Mouse (Mus musculus): ENCODE measurements around the gene Hdhd3.
A peak's percentile ranks its signal among the peaks of the same experiment; 100 is the strongest.

Hdhd3 gene

GRCm38 (mm10) chr4:62503374-62503970 lies at the start of gene Hdhd3:
Gene Hdhd3 (minus strand): TSS chr4:62503467.
- DNase-seq (ENCODE audit: extremely low spot score, low read depth, low spot score) = no peak

- no peak for DNase-seq (ENCODE audit: extremely low spot score, low read depth, low spot score)
These were observed 48.7 kb upstream of the Hdhd3 start for GRCm38 (mm10) chr4:62551966-62552365.

- no peak for DNase-seq (ENCODE audit: extremely low spot score, low read depth, low spot score)
These were observed 41.5 kb upstream of the Hdhd3 start for GRCm38 (mm10) chr4:62544801-62545200.

DNA sequence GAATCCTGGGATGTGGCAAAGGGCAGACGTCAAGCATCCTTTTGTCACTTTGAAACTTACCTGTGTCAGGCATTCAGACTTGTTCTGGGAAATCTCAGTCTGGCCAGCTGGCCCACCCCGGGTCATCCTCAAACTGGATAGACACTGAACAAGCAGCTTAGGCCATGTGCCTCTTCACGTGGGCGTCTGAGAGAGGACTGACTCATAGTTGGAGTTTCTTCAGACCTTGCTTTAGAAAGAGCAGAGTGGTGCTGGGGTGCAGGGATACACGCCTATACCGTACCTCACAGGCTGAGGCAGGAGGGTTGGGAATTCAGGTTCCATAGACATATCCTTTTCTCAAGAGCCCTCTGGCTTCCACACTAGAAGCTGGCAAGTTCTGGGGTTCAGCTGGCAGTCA lies 40.5 kb upstream of the Hdhd3 start:
- DNase-seq (ENCODE audit: extremely low spot score, low read depth, low spot score) = no peak

DNA sequence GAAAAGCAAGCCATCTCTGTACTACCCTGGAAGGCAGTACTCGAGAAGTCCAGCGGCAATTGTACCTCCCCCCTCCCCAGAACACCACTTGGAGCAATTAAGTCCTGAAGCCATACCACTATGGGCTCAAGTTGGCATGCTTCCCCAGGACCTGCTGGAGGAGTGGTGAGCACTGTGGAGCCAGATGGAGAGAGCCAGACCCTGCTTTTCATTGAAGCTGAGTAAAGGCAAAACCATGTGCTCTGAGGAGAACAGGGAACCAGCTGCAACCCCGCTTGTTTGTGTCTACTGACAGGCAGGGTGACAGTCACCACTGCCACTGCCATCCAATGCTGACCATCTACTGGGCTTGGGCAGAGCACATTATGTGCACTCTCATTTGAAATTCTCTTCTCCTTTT lies 38.5 kb upstream of the Hdhd3 start:
- no peak for DNase-seq (ENCODE audit: extremely low spot score, low read depth, low spot score)

DNA sequence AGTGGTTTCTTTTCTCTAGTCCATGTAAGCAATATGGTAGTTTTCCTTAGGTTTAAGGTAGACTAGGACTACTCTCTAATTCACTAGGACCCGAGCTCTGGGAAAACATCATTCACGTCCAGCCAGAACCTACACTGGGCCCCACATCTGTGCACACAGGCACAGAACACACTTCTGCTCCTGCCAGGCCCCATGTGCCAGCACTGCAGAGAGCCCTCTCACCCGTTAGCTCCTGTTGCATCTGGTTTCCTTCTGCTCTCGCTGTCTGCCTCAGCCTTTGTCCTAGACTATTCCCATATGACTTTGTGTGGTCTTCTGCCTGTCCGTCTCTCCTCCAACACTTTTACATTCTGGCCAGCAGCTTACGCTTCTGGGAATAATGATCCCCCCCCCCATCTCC lies 30.5 kb upstream of the Hdhd3 start:
- DNase-seq (ENCODE audit: extremely low spot score, low read depth, low spot score) = no peak

DNA sequence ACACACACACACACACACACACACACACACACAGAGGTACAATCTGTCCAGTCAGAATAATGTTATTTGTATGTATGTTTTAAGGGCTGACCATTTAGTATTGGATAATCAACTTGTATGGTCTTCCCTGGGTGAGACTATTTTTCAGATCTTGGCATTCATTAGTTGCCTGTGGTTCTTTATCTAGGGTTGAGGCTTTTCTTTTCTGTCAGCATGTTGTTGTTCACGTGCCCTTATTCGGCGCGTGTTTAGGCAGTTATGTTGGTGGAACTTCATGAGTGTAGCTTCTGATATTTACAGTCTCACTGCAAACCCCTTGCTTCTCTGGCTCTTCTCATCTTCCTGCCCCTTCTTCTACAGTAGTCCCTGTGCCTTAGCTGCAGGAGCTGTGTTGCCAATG lies 24.4 kb upstream of the Hdhd3 start:
- DNase-seq (ENCODE audit: extremely low spot score, low read depth, low spot score) = no peak

DNA sequence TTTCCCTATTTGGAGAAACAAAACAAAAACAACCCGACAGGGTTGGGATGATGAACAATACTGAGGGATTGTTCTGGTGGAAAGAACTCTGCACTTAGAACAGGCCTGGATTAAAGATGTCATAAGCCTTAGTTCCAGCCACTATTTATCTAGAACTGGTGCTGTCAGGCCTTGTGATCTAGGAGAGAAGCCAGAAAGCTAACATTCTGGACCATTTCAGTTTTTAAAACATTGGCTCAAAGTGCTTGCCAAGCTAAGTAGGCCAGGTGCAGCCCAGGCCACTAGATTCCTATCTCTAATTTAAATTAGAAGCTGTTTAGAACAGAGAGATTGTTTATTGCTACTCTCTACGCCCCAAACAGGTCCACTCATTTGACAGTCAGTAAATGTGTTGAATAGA lies 23.0 kb upstream of the Hdhd3 start:
- no peak for DNase-seq (ENCODE audit: extremely low spot score, low read depth, low spot score)

DNA sequence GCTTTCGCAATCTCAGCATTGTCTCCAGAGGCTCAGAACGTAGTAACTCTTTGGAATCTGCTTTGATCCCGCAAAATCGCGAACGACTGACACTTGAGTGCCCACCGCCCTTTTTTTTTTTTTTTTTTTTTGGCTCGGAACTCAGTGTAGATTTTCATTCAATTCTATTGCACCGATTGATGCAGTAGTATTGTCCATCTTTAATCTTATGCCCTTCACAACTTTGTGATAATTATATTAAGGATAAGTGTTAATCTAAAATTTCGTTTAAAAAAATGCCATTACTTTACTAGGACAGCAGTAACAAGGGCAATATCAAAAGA lies 22.2 kb upstream of the Hdhd3 start:
- no peak for DNase-seq (ENCODE audit: extremely low spot score, low read depth, low spot score)

GRCm38 (mm10) chr4:62524651-62525488 lies 21.6 kb upstream of the Hdhd3 start, which contains the start of the genes Pole3 and 4933430I17Rik:
Gene Pole3 (minus strand): TSS chr4:62525068.
Gene 4933430I17Rik (plus strand): TSS chr4:62525369.
- DNase-seq (ENCODE audit: extremely low spot score, low read depth, low spot score) = peak; percentile 98

GRCm38 (mm10) chr4:62520892-62521400 lies 17.7 kb upstream of the Hdhd3 start:
- no peak for DNase-seq (ENCODE audit: extremely low spot score, low read depth, low spot score)

DNA sequence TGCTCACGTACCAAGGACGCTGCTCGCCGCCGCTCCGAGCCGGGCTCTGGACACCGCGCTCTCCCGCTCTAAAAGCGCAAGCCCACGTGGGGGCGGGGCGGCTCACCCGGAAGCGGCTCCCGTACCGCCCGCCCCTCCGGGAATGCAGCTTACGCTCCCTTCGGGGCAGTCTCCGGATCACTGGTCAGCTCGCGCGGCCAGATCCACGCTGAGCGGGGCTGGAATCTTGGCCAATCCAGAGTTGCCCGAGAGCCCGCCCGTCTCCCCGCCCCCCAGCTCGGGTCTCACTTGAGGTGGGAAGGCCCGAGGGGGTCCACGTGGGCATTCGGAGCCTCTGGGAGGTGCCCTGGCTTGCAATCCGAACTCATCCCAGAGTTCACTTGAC lies 16.6 kb upstream of the Hdhd3 start, which contains the start of gene Alad:
Alad (minus strand) TSS at position 70 of the 385 bp plus-strand sequence.
- DNase-seq (ENCODE audit: extremely low spot score, low read depth, low spot score) = no peak

DNA sequence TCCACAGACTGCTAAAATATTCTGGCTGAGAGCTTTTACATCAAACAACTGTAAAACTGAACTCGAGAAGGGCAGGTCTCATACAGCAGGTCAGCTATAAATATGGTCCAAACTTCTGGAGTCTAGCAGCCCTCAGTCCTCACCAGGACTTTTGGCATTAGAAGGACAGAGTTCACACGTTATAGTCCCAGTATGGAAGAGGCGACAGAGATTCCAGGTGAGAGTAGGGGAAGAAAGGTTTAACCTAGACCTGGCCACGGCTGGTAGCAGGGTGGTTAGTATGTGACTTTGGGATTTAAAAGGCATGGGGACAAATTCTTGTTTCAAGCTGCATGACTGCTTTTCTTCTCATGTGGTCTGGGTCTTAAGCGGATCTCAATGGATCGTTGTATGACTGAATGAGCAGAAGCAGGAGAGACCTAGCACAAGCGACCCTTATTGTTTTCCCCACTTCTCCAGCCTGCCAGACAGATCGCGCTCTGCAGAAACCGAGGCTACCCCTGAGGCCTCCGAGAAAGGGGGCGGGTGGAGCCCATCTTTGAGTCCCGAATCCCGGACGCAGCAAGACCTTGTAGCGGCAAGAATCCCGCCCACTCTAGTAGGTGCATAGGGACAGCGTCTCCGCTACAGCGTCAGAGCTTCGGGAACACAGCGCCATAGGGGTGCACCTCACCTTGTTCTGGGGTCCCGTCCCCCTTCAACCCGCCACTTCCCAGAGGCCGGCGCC lies 16.0 kb upstream of the Hdhd3 start:
- no peak for DNase-seq (ENCODE audit: extremely low spot score, low read depth, low spot score)

DNA sequence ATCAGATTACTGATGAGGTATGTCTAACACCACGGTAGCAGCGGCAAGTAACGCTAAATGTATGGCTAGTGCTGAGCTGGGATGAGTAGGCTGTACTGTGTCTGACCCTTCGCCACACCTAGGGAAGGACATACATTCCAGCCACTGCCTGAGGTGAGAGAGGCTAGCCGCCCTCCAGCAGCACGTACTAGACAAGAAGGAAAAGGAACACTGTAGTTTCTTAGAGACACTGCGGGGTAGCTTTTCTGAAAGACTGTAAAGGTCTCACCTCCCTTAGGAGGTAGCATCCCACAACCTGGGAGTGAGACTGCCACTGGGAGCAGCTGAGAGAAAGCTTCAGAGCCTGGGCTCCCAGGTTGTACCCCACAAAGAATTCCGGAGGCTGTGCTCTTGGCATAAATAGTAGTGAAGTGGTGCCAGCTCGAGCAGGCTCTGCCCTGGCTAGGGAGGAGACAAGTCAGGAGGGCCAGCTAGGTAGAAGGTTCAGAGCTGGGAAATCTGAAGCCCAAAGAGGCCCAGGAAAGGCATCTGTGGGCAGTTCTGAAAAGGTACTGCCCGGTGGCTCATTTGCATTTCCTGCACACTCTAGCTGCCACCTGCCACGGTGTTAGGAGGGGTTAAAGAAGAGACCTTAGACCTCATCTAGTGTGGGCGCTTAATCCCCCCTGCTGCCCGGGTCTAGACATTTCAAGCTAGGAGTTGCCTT lies 15.3 kb upstream of the Hdhd3 start:
- DNase-seq (ENCODE audit: extremely low spot score, low read depth, low spot score) = no peak

GRCm38 (mm10) chr4:62517538-62518415 lies 14.5 kb upstream of the Hdhd3 start:
- DNase-seq (ENCODE audit: extremely low spot score, low read depth, low spot score) = no peak

DNA sequence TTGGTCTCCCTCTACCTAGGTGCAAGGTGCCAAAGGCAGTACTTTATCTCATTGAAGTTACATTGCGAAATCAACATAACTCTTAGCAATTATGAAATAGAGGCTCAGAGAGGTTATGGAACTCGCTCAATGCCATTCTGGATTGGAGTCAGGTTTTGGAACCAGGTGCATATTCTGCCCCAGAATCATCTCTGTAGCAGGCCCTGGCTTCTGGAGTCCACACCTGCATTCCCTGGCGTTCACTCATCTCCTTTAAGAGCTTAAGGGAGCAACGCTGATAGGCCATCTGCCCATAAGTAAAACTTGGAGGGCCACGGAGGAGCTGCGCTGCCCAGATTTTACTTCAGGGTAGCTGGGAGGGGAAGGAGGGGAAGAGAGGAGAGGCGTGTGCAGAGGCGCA lies 13.8 kb upstream of the Hdhd3 start:
- DNase-seq (ENCODE audit: extremely low spot score, low read depth, low spot score) = no peak

DNA sequence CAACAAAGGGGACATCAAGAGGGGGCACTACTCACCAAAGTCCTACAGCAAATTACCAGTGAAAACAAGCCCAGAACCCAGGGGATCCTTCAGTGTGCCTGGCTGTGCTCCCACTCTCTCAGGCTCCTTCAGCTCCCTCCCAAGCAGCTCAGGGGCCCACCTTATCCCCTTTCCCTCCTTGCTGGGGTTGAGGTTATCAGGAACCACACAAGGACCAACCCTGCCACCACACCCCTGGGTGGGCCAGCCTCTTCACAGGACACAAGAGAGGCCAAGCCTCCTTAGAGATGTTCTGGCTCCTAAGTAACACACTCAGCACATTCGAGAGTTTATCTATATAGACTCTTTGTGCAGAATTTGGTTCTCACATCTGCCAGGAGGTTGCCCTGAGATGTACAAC lies 13.3 kb upstream of the Hdhd3 start:
- DNase-seq (ENCODE audit: extremely low spot score, low read depth, low spot score) = no peak

- DNase-seq (ENCODE audit: extremely low spot score, low read depth, low spot score) = no peak
These were observed 12.8 kb upstream of the Hdhd3 start for GRCm38 (mm10) chr4:62516079-62516478.

DNA sequence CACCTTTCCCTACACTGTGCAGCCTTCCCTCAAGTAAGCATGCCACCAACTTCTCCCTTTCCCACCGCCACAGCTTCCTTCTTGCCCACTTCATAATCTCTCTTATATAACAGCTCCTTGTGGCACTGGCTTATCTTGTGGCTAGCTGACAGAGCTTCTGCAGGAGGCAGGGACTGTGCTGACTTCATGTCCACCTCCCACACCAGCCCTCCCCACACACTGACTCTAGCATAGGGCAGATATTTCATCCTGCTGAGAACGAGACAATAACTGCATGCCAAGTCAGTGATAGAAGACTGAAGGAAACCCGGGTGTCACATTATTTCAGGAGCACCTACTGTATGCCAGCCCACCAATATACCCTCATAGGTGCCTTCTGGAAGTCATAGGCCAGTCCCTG lies 12.2 kb upstream of the Hdhd3 start:
- DNase-seq (ENCODE audit: extremely low spot score, low read depth, low spot score) = no peak

- DNase-seq (ENCODE audit: extremely low spot score, low read depth, low spot score) = no peak
These were observed 11.7 kb upstream of the Hdhd3 start for GRCm38 (mm10) chr4:62514995-62515394.

Data from hindlimb bud, embryonic 11.5 days (tissue).